Mouse (Mus musculus) limb, embryonic 15.5 days (tissue): ENCODE measurements around the gene Cdc42bpg. TPM values are rescaled to one million over a fixed set of nuclear protein-coding genes. Genes with fewer than 3 reads are reported as not detected.
A peak's percentile ranks its signal among the peaks of the same experiment; 100 is the strongest.

Experiments used
- ATAC-seq: fragments of 200-750 bp; cut with Nextera tagmentation; 2 replicates; pipeline ENCODE4 v1.8.0; 2017; ENCODE audit warnings: low read depth, moderate TSS enrichment; ENCODE audit not compliant: insufficient number of reproducible peaks, low FRiP score, low TSS enrichment
- H3K27ac ChIP-seq: fragments of 300-500 bp; sonication (generic); 2 replicates; pipeline ENCODE4 v1.5.1; 2015; ENCODE audit warnings: moderate library complexity, mild to moderate bottlenecking, inconsistent platforms
- H3K27me3 ChIP-seq: fragments of 300-500 bp; sonication (generic); 2 replicates; pipeline ENCODE4 v1.6.1; 2015; ENCODE audit warnings: inconsistent platforms
- H3K36me3 ChIP-seq: fragments of 300-500 bp; sonication (generic); 2 replicates; pipeline ENCODE4 v1.6.1; 2015; ENCODE audit warnings: inconsistent platforms
- H3K4me1 ChIP-seq: fragments of 300-500 bp; sonication (generic); 2 replicates; pipeline ENCODE4 v1.6.1; 2015; ENCODE audit warnings: inconsistent platforms
- H3K4me2 ChIP-seq: fragments of 300-500 bp; sonication (generic); 2 replicates; pipeline ENCODE4 v1.6.1; 2015; ENCODE audit warnings: mild to moderate bottlenecking, inconsistent platforms
- H3K4me3 ChIP-seq: fragments of 300-500 bp; sonication (generic); 2 replicates; pipeline ENCODE4 v1.5.1; 2015; ENCODE audit warnings: mild to moderate bottlenecking, inconsistent platforms
- H3K9ac ChIP-seq: fragments of 300-500 bp; sonication (generic); 2 replicates; pipeline ENCODE4 v1.6.1; 2015; ENCODE audit warnings: inconsistent platforms
- H3K9me3 ChIP-seq: fragments of 300-500 bp; sonication (generic); 2 replicates; pipeline ENCODE4 v1.6.1; 2016; ENCODE audit warnings: inconsistent platforms
- WGBS: fragments of 180-500 bp; shearing (Covaris S2); methylation state at CpG from one replicate; pipeline ENCODE4 v1.1.7; 2015; 5-methylcytosine and 5-hydroxymethylcytosine counted together
- polyA plus RNA-seq: library from polyadenylated mRNA; unstranded; fragments of >200 nt; fragmentation: Nextera tagmentation; extraction: Ambion mirVana; gene quantifications from 2 replicates; pipeline ENCODE4 v1.2.1, GENCODE M21; 2015

Cdc42bpg gene
- polyA plus RNA-seq, 1 experiment from 2014 or later = 2.0 TPM

GRCm38 (mm10) chr19:6348717-6349116 is 42.5 kb downstream of the Cdc42bpg start:
- 37% methylated on average over 9 of the region's 9 CpGs for WGBS
- H3K9me3 ChIP-seq = no peaks in the 10 kb centered on the region

DNA sequence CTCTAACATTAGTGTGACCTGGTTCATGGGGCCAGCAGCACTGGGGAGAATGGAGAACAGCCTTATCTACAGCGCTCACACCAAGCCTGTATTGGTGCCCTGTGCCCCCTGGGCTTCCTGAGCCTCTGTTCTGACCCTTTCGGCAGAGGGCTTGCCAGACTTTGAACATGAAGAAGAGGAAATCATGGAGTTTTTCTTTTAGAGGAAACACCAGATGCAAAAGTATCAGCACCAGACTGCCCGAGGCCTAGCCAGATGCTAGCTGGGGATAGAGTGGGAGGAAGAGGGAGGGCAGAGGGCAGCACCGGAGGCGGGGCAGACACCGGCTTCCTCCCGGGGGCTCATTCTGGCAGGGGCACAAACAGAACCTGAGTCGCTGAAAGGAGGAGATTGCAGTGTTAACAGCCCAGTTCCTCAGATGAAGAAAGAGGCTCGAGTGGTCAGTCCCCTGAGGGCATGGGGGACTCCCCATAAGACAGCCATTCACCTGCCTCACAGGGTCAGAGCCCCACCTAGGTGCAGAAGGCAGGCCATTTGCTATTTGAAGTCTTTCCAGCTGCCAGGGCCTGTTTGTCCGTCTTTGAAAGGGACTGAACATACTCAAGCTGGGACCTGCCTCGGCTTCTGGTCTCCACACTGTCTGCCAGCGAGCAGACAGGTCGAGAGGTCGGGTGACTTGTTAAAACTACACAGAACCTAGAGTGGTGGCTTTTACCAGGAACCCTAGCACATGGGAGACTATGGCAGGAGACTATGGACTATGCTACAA is 43.1 kb downstream of the Cdc42bpg start:
- no peak overlapping the region for H3K4me2 ChIP-seq
- 18% methylated on average over 14 of the region's 14 CpGs for WGBS
- ATAC-seq = no peak
- no peak overlapping the region for H3K4me3 ChIP-seq
- H3K27ac ChIP-seq = no peak overlapping the region
- H3K27me3 ChIP-seq = no peaks in the 10 kb centered on the region
- no peak overlapping the region for H3K9ac ChIP-seq
- H3K36me3 ChIP-seq = peaks cover 62% of the 10 kb centered on the region
- H3K4me1 ChIP-seq = peaks cover 18% of the 10 kb centered on the region
- no peaks in the 10 kb centered on the region for H3K9me3 ChIP-seq

More at GRCm38 (mm10) chr19:6348717-6349116, 42.5 kb downstream of the Cdc42bpg start:
- no peak for ATAC-seq
- Histone ChIP-seq H3K36me3 (peaks cover 62% of the 10 kb centered on the region), H3K9ac (no peak overlapping the region), H3K4me3 (no peak overlapping the region), H3K27ac (no peak overlapping the region; the same call in 1 of the 2 replicates), H3K4me2 (no peak overlapping the region), H3K4me1 (peaks cover 18% of the 10 kb centered on the region), H3K27me3 (no peaks in the 10 kb centered on the region)

GRCm38 (mm10) chr19:6351431-6352106 is 45.3 kb downstream of the Cdc42bpg start:
- ATAC-seq = no peak
- no peak overlapping the region for H3K27ac ChIP-seq
- H3K4me1 ChIP-seq = peaks cover 18% of the 10 kb centered on the region

DNA sequence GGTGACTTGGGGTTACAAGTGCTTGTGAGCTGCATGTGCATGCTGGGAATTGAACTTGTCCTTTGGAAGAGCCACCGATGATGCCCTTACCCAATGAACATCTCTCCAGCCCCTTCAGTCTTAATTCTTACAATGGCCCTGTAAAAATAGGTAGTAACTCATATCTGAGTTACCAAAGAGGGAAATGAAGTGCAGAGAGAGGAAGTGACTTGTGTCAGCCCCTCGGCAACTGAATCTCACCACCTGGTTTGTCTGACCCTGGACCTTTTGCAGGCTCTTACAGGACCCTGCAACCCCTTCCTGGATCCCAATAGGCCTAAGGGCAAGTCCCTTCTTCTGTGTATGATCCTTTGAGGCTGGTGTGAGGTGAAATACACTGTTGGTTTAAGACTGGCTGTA is 45.9 kb downstream of the Cdc42bpg start:
- H3K9ac ChIP-seq = no peak overlapping the region
- H3K27me3 ChIP-seq = no peaks in the 10 kb centered on the region
- peaks cover 43% of the 10 kb centered on the region for H3K36me3 ChIP-seq
- no peak overlapping the region for H3K4me3 ChIP-seq
- H3K4me2 ChIP-seq = no peak overlapping the region
- WGBS = 74% methylated on average over 2 of the region's 2 CpGs
- H3K4me1 ChIP-seq = peaks cover 18% of the 10 kb centered on the region
- no peaks in the 10 kb centered on the region for H3K9me3 ChIP-seq
- no peak for ATAC-seq
- no peak overlapping the region for H3K27ac ChIP-seq

More at GRCm38 (mm10) chr19:6351431-6352106, 45.3 kb downstream of the Cdc42bpg start:
- 0 out of 2 replicates have a peak overlapping the region, but pooled peaks have one; percentile 8 for H3K9ac ChIP-seq
- no peaks in the 10 kb centered on the region for H3K27me3 ChIP-seq
- no peak overlapping the region for H3K4me2 ChIP-seq
- no peaks in the 10 kb centered on the region for H3K9me3 ChIP-seq
- 61% methylated on average over 14 of the region's 14 CpGs for WGBS
- peaks cover 48% of the 10 kb centered on the region for H3K36me3 ChIP-seq
- H3K4me3 ChIP-seq = no peak overlapping the region

GRCm38 (mm10) chr19:6354030-6354429 is 47.8 kb downstream of the Cdc42bpg start:
- H3K36me3 ChIP-seq = peaks cover 41% of the 10 kb centered on the region
- H3K4me3 ChIP-seq = no peak overlapping the region
- WGBS = 85% methylated on average over 7 of the region's 7 CpGs
- no peaks in the 10 kb centered on the region for H3K27me3 ChIP-seq
- H3K4me2 ChIP-seq = no peak overlapping the region
- peaks cover 12% of the 10 kb centered on the region for H3K4me1 ChIP-seq
- H3K27ac ChIP-seq = no peak overlapping the region
- no peaks in the 10 kb centered on the region for H3K9me3 ChIP-seq
- H3K9ac ChIP-seq = no peak overlapping the region
- no peak for ATAC-seq

GRCm38 (mm10) chr19:6361291-6361690 is 55.0 kb downstream of the Cdc42bpg start:
- no peaks in the 10 kb centered on the region for H3K9me3 ChIP-seq
- no peak overlapping the region for H3K4me3 ChIP-seq
- H3K27ac ChIP-seq = no peak overlapping the region
- no peak for ATAC-seq
- H3K4me2 ChIP-seq = no peak overlapping the region
- H3K36me3 ChIP-seq = peaks cover 23% of the 10 kb centered on the region
- H3K27me3 ChIP-seq = no peaks in the 10 kb centered on the region
- H3K4me1 ChIP-seq = peaks cover 10% of the 10 kb centered on the region
- H3K9ac ChIP-seq = no peak overlapping the region
- WGBS = 92% methylated on average over 3 of the region's 3 CpGs

GRCm38 (mm10) chr19:6363091-6363410 is 56.8 kb downstream of the Cdc42bpg start:
- peaks cover 13% of the 10 kb centered on the region for H3K4me1 ChIP-seq
- under 1% methylated on average over 11 of the region's 11 CpGs for WGBS
- peak overlapping the region; percentile 76 for H3K27ac ChIP-seq
- peak overlapping the region; percentile 52 for H3K4me2 ChIP-seq
- H3K9me3 ChIP-seq = no peaks in the 10 kb centered on the region
- peak overlapping the region; percentile 40; the same call in 1 of the 2 replicates for H3K9ac ChIP-seq
- H3K27me3 ChIP-seq = no peaks in the 10 kb centered on the region
- H3K36me3 ChIP-seq = peaks cover 39% of the 10 kb centered on the region
- peak overlapping the region; percentile 100 for H3K4me3 ChIP-seq
- ATAC-seq = no peak

DNA sequence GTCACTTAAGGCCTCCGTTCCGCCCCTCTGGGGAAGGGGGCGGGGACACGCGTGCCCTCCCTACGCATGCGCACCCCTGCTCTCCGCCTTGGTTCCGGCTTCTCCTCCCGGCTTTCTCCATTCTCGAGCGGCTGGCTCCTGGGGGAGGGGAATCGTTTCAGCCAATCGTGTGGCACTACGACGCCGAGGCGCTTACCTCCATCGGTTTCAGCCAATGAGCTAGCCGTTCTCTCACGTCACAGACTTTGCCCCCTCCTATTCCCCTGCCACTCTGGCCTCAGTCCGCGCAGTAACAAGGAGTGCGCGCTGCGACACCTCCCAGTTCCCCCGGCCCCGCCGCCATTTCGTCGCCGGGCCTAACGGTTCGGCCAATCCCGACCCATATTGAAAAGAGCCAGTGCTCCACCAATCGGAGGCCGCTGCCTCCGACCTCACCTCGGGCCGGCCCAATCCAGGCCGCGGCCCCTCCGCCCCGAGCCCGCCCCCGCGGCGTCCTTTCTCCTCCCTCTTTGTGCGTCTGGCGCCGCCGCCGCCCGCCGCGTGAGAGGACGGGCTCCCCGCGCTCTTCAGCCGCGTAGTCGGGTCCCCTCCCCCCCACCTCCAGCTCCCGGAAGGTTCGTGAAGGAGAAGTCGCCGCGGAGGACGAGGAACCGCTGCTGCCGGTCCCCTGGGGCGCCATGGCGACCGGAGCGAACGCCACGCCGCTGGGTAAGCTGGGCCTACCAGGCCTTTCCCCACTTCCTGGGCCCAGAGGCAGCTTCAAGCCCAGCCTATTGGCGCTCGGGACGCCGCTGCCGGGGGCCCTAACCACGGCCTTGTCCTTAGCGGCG is 57.4 kb downstream of the Cdc42bpg start, which contains the start of gene Sf1:
Gene Sf1 (plus strand): TSS at position 280 of the 830 bp plus-strand sequence.
- peaks cover 13% of the 10 kb centered on the region for H3K4me1 ChIP-seq
- peak within 1 kb of the TSS; percentile 99 for H3K9ac ChIP-seq
- no peaks in the 10 kb centered on the region for H3K27me3 ChIP-seq
- H3K4me2 ChIP-seq = peak within 1 kb of the TSS; percentile 72
- under 1% methylated on average over 71 of the region's 85 CpGs for WGBS
- peak within 1 kb of the TSS; percentile 98 for H3K27ac ChIP-seq
- no peaks in the 10 kb centered on the region for H3K9me3 ChIP-seq
- H3K4me3 ChIP-seq = peak within 1 kb of the TSS; percentile 100
- peak; percentile 98 for ATAC-seq
- H3K36me3 ChIP-seq = peaks cover 43% of the 10 kb centered on the region

DNA sequence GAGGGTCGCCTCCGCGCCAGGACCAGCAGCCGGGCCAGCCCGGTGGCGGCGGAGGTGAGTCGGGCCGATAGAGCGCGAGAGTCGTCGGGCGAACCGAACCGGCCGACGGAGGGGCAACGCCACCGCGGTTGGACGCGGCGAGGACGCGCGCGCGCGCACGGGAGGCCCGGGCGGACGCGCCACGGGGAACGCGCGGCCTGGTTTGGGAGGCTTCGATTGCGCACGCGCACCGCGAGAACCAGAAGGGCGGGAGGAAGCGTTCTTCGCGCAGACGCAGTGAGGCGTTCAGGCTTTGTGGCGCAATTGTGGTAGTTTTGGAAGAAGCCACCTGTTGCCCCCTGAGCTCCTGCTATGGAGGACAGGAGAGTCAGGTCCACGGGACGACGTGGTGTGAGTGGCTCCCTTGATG is 58.1 kb downstream of the Cdc42bpg start:
- no peaks in the 10 kb centered on the region for H3K27me3 ChIP-seq
- no peak for ATAC-seq
- peak overlapping the region; percentile 100 for H3K4me3 ChIP-seq
- peak overlapping the region; percentile 72 for H3K4me2 ChIP-seq
- peak overlapping the region; percentile 98 for H3K27ac ChIP-seq
- under 1% methylated on average over 54 of the region's 55 CpGs for WGBS
- peaks cover 46% of the 10 kb centered on the region for H3K36me3 ChIP-seq
- H3K9ac ChIP-seq = peak overlapping the region; percentile 99
- no peaks in the 10 kb centered on the region for H3K9me3 ChIP-seq
- peaks cover 13% of the 10 kb centered on the region for H3K4me1 ChIP-seq

DNA sequence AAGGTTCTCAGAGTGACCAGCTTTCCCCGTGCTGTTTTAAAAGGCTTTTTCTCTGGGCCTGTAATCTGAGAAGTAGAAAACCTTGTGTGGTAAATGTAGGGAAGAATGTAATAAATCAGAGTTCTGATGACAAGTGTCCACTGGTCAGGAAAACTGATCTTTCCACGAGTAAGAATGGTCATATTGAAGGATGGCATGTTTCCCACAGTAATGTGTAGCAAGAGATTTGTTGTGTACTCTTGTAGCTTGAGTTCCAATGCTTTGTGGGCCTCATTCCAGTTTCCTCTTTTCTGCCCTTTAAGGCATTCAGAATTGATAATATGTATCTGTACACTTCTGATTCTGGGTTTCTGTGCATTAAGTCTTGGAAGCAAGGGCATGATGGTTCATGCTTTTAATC is 58.6 kb downstream of the Cdc42bpg start:
- peaks cover 50% of the 10 kb centered on the region for H3K36me3 ChIP-seq
- H3K9me3 ChIP-seq = no peaks in the 10 kb centered on the region
- H3K4me1 ChIP-seq = peaks cover 13% of the 10 kb centered on the region
- WGBS = 1% methylated on average over 2 of the region's 2 CpGs
- H3K9ac ChIP-seq = peak overlapping the region; percentile 99
- no peaks in the 10 kb centered on the region for H3K27me3 ChIP-seq
- peak overlapping the region; percentile 72 for H3K4me2 ChIP-seq
- peak overlapping the region; percentile 98; the same call in 1 of the 2 replicates for H3K27ac ChIP-seq
- ATAC-seq = no peak
- peak overlapping the region; percentile 100 for H3K4me3 ChIP-seq

DNA sequence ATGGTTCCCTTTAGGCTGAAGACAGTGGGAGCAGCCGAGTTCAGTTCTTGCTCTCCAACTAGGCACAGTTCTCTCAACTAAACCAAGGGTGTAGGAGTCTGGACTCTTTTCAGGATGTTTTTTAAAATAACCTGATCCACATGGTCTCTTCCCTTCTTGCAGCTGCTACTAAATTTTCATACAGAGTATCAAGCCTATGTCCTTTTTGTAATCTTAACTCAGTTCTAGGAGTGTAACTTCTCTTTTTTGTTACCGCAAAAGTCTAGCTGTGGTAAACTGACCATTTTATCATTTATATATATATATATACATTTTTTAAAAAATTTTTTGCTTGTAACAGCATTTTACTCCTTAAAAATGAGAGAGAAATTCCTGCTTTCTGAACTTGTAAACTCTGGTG is 63.9 kb downstream of the Cdc42bpg start:
- WGBS = 89% methylated on average over 2 of the region's 2 CpGs
- H3K9me3 ChIP-seq = no peaks in the 10 kb centered on the region
- no peak overlapping the region for H3K4me3 ChIP-seq
- H3K4me2 ChIP-seq = no peak overlapping the region
- H3K36me3 ChIP-seq = peaks cover 93% of the 10 kb centered on the region
- peaks cover 9% of the 10 kb centered on the region for H3K4me1 ChIP-seq
- H3K27me3 ChIP-seq = no peaks in the 10 kb centered on the region
- ATAC-seq = no peak
- H3K27ac ChIP-seq = no peak overlapping the region
- H3K9ac ChIP-seq = no peak overlapping the region
